Mouse (Mus musculus): Measurements from ENCODE around the gene Abca1. TPM values are rescaled to one million over a fixed set of nuclear protein-coding genes. Genes with fewer than 3 reads are reported as not detected.

Abca1 gene
- polyA plus RNA-seq, 1 experiment from 2014 or later = 4.2 TPM

DNA sequence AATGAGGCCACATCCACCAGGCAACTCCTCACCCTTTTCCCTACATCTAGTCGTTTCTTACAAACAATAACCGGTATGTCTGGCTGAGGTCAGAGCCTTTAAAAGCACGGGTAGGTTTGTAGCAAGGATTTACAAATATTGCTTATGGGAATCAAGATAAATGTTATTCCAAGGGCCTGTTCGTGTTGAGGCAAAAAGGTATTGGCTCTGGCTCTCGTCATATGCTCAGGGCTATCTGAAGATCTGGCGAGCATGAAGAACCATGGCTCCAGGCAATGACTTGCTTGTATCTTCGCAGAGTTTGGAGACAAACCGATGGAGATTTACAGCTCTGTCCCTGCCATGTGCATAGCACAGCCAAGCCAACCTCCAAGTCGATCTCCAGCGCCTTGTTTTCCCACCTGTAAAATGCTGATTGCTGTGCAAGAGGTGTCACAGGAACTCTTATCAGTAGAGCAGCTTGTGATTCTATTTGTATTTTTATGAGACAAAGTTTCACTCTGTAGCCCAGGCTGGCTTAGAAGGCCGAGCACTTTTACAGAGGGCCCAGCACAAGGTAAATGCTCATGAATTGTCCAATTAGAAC lies 29.9 kb downstream of the Abca1 start:
- H3K27me3 ChIP-seq (ENCODE audit: insufficient read depth, poor library complexity, severe bottlenecking) = no peaks in the 10 kb centered on the region
- H3K9me3 ChIP-seq = peaks cover 6% of the 10 kb centered on the region
- H3K4me1 ChIP-seq = no peaks in the 10 kb centered on the region
- DNase-seq (ENCODE audit: low spot score) = no peak
- no peak overlapping the region for H3K27ac ChIP-seq
- H3K36me3 ChIP-seq = peaks cover 17% of the 10 kb centered on the region
- 79% methylated on average over 11 of the region's 11 CpGs for WGBS
- no peak overlapping the region for H3K4me3 ChIP-seq

DNA sequence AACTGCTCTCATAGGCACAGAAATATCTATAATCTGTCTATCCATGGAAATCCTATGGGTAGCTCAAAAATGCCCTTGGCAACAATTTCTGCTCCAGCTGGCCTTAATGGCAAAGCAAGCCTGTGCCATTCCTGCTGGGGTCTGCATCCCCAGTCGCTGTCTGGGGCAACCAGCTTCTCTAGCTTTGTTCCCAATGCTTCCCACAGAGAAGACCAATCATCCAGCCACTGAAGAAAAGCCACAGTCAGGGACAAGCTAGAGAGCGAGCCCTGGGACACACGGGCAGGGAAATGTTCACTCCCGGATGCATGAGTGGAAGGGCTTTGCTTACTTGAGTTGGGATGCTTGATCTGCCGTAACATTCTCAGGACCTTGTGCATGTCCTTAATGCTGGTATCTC lies 32.4 kb downstream of the Abca1 start:
- Histone ChIP-seq H3K27ac (no peak overlapping the region), H3K9me3 (peaks cover 6% of the 10 kb centered on the region), H3K4me3 (no peak overlapping the region), H3K27me3 (ENCODE audit: insufficient read depth, poor library complexity, severe bottlenecking) (no peaks in the 10 kb centered on the region), H3K36me3 (peaks cover 17% of the 10 kb centered on the region), H3K4me1 (no peaks in the 10 kb centered on the region)
- DNase-seq (ENCODE audit: low spot score) = no peak
- 87% methylated on average over 5 of the region's 5 CpGs for WGBS

DNA sequence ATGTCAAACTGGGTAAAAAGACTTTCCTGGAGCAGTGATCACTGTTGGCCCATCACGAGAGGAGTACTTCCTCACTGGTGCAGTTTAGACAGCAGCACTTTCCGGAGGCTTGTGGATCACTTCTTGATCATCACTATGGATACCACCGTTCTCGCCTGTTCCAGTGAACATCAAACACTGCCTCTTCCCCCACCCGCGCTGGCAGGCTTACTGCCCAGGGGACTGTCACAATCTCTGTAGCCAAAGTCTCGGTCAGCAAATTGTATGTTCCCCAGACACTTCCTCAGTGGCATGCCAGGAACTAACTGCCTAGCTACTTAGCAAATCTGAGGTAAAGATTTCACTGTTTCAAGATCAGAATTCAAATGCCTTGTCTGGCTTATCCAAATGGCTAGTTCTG lies 32.9 kb downstream of the Abca1 start:
- WGBS = 90% methylated on average over 7 of the region's 7 CpGs
- peaks cover 17% of the 10 kb centered on the region for H3K36me3 ChIP-seq
- H3K4me1 ChIP-seq = no peaks in the 10 kb centered on the region
- no peak overlapping the region for H3K4me3 ChIP-seq
- peaks cover 6% of the 10 kb centered on the region for H3K9me3 ChIP-seq
- DNase-seq (ENCODE audit: low spot score) = no peak
- no peak overlapping the region for H3K27ac ChIP-seq
- H3K27me3 ChIP-seq (ENCODE audit: insufficient read depth, poor library complexity, severe bottlenecking) = no peaks in the 10 kb centered on the region

DNA sequence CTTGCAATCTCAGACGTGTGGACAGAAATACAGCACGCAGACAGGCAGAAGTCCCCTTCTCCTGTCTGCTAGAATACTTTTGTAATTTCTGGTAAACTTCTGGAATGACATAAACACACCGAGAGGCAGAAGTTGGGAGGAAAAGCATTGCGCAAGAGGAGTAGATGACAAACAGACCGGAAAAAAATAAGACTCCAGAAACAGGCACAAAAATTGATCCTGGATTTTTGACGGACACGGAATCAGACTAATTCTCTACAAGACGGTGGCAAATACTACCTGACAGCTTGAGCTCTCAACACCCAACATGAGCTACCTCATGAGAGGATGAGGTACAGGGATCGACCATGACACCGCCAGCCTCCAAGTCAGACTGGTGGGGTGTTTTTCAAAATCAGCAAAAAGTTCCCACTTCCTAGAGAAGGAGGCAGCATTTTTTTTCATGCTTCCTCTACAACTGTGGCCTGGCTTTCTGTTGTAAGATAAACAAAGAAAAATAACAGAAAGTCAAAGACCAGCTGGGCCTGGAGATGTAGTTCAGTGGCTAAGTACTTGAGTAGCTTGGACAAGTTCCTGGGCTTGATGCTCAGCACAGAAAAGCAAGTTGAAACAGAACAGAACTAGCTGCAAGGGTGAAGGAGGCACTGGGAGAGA lies 34.7 kb downstream of the Abca1 start:
- no peak overlapping the region for H3K4me3 ChIP-seq
- 0 out of 2 replicates have a peak, but pooled peaks cover 4% of the 10 kb centered on the region for H3K4me1 ChIP-seq
- peaks cover 17% of the 10 kb centered on the region for H3K36me3 ChIP-seq
- H3K27me3 ChIP-seq (ENCODE audit: insufficient read depth, poor library complexity, severe bottlenecking) = no peaks in the 10 kb centered on the region
- WGBS = 81% methylated on average over 10 of the region's 10 CpGs
- no peak for DNase-seq (ENCODE audit: low spot score)
- H3K9me3 ChIP-seq = peaks cover 6% of the 10 kb centered on the region
- H3K27ac ChIP-seq = no peak overlapping the region

DNA sequence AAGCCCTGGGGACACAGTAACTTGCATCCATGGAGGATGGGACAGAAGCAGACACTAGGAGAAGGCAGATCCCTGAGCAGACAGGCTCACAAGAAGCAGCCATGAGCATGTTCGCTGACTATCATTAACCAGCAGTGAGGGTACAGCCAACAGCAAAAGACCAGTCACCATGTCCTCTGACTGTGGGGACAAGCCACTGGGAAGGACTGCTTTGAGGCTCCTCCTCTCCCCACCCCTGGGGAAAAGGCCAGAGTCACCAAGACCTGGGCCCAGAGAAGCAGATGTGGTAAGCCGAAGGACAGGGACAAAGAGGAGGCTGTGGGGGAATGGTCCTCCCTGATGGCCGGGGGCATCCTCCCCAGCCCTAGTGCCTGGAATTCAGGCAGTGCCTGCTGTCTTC lies 37.4 kb downstream of the Abca1 start:
- WGBS = 81% methylated on average over 3 of the region's 3 CpGs
- no peak for DNase-seq (ENCODE audit: low spot score)

DNA sequence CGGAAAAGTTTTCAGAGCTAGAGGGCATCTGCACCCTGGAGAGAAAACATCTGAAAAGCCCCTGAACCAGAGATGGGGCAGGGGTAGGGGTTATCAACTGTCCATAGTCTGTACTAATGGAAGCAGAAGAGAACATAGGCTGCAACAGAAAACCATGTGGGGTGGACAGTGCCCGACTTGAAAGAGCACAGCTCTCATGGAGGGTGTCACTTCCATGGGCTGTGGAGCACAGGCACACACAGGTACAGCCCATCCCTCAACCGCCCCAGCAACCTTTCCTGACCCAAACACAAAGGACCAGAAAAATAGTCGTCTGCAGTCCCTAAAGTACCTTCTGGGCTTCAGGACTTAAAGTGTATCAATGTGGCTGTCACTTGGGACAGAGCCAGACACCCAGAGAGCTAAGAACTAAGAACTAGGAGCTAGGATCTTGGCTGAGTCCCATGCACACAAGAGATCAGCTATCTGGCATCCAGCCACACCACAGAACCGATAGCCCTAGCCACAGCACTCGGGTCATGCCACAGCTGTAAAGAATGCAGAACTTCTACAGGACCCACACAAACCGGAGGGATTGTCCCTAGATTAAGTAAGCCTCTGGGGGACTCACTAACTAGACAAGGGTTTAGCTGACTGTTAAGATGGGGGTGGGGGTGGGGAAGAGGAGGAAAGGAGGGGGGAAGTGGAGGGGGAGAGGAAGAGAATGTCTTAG lies 38.0 kb downstream of the Abca1 start:
- H3K36me3 ChIP-seq = peaks cover 7% of the 10 kb centered on the region
- WGBS = 62% methylated on average over 7 of the region's 7 CpGs
- H3K4me1 ChIP-seq = peaks cover 4% of the 10 kb centered on the region; the same call in 1 of the 2 replicates
- peaks cover 5% of the 10 kb centered on the region for H3K9me3 ChIP-seq
- H3K4me3 ChIP-seq = no peak overlapping the region
- H3K27ac ChIP-seq = no peak overlapping the region
- no peaks in the 10 kb centered on the region for H3K27me3 ChIP-seq (ENCODE audit: insufficient read depth, poor library complexity, severe bottlenecking)
- DNase-seq (ENCODE audit: low spot score) = no peak

More for the DNA sequence above, 37.4 kb downstream of the Abca1 start:
- Histone ChIP-seq H3K9me3 (peaks cover 6% of the 10 kb centered on the region), H3K36me3 (peaks cover 14% of the 10 kb centered on the region), H3K27ac (no peak overlapping the region), H3K4me3 (no peak overlapping the region), H3K4me1 (0 out of 2 replicates have a peak, but pooled peaks cover 4% of the 10 kb centered on the region), H3K27me3 (ENCODE audit: insufficient read depth, poor library complexity, severe bottlenecking) (no peaks in the 10 kb centered on the region)

DNA sequence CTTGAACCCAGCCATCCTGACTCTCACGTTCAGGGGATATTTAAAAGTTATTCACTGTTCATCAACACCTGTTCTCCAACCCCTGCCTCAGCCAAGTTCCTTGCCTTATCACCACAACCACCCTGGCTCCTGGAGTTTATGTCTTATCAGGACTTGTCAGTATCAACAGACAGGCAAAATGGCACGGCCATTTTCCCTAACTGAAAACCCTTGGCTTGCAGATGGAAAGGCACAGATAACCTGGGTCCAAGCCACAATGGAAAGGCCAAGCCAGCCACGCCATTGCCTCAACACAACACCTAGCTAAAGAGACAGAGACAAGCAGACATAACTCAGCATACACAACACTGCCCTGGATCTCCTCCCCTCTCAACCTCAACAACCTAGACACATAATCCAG lies 38.6 kb downstream of the Abca1 start:
- H3K27ac ChIP-seq = no peak overlapping the region
- no peak overlapping the region for H3K4me3 ChIP-seq
- peaks cover 9% of the 10 kb centered on the region for H3K4me1 ChIP-seq
- H3K9me3 ChIP-seq = no peaks in the 10 kb centered on the region
- 54% methylated on average over 3 of the region's 3 CpGs for WGBS
- 0 out of 2 replicates have a peak, but pooled peaks cover 1% of the 10 kb centered on the region for H3K36me3 ChIP-seq
- H3K27me3 ChIP-seq (ENCODE audit: insufficient read depth, poor library complexity, severe bottlenecking) = no peaks in the 10 kb centered on the region
- no peak for DNase-seq (ENCODE audit: low spot score)

DNA sequence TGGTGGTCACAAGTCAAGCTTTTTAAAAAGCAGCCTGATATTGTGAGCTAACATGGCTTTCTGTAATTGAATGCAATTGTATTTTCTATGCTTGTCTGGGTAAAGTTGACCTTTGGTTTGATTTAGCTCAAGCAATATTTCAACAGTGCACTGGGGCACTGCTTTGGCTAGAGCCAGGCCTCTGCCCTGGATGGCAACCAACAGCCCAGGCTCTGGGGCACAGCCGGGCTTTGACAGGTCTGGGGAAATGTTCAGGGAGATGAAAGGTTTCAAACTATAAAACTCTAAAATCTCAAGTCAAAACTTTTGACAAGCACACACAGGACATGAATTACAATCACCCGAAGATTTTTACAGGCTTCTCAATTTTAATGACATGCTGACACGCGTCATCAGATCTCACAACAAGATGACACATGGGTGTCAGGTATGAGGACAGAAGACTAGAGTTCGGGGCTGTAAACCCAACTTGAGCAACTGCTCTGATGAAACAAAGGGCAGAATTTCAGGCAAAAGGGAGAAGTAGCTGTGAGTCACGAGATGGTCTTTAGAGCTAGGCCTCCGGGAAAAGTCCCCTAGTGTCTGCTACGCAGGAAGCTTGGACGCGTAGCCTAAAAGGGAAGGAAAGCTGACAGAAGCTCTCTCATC lies 39.5 kb downstream of the Abca1 start:
- Histone ChIP-seq H3K9me3 (no peaks in the 10 kb centered on the region), H3K27me3 (ENCODE audit: insufficient read depth, poor library complexity, severe bottlenecking) (no peaks in the 10 kb centered on the region), H3K4me1 (peaks cover 18% of the 10 kb centered on the region), H3K36me3 (no peaks in the 10 kb centered on the region), H3K27ac (no peak overlapping the region), H3K4me3 (no peak overlapping the region)
- no peak for DNase-seq (ENCODE audit: low spot score)
- WGBS = 86% methylated on average over 10 of the region's 10 CpGs

DNA sequence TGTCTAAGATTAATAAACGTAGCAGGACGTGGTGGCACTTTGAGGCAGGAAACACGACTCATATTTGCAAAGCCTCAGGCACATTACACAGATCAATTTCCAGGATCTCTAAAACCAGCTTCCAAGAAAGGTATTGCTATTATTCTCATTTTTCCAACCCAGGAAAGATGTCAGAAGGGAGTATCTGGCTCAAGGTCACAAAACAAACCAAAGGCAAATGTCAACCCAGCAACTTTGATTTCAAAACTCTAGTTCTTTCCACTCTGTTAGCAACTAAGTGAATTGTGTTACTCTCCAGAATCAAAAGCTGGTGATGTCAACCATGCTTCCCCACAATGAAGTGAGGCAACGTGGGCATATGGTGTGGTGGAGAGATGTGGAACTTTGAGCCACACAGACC lies 41.1 kb downstream of the Abca1 start:
- no peaks in the 10 kb centered on the region for H3K9me3 ChIP-seq
- no peak overlapping the region for H3K4me3 ChIP-seq
- peaks cover 19% of the 10 kb centered on the region for H3K4me1 ChIP-seq
- H3K27ac ChIP-seq = no peak overlapping the region
- no peaks in the 10 kb centered on the region for H3K27me3 ChIP-seq (ENCODE audit: insufficient read depth, poor library complexity, severe bottlenecking)
- DNase-seq (ENCODE audit: low spot score) = no peak
- 77% methylated on average over 4 of the region's 4 CpGs for WGBS
- H3K36me3 ChIP-seq = no peaks in the 10 kb centered on the region

DNA sequence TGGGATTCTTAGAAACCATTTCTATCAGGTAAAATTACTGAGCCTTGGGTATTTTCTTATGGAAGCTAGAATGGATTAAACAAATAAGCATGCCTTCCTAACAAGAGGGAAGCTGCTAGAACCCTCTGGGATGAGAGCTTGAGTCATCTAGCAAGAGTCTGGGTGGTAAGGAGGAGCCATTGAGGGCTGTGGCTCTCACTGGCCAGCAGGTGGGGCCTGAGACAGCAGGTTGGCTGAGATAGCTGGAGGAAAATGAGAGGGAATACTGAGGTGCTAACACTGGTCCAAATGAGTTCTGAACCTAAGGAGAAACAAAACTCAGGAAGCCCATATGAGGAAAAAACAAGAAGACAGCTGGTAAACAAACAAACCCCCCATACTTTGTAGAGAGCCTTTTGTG lies 42.1 kb downstream of the Abca1 start:
- Histone ChIP-seq H3K9me3 (no peaks in the 10 kb centered on the region), H3K4me3 (no peak overlapping the region), H3K4me1 (peaks cover 19% of the 10 kb centered on the region), H3K27me3 (ENCODE audit: insufficient read depth, poor library complexity, severe bottlenecking) (no peaks in the 10 kb centered on the region), H3K36me3 (peaks cover 3% of the 10 kb centered on the region; the same call in 1 of the 2 replicates), H3K27ac (no peak overlapping the region)
- no peak for DNase-seq (ENCODE audit: low spot score)

DNA sequence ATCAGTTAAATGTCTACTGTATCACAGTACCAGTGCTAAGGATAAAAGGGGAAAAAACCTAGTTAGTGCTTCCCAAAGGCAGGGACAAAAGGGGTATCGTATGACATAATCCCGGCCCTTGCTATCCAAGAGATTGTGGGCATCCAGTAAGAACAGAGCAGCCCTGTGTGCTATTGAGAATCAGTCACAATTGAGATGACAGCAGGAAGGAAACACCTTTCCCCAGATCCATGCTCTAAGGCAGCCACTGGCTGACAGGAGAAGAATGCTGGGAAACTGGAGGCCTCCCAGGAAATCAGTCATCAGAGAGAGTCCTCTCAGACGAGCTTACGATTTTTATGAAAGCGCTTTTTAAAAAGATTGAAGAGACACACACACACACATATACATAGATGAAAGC lies 42.6 kb downstream of the Abca1 start:
- Histone ChIP-seq H3K27ac (no peak overlapping the region), H3K4me3 (no peak overlapping the region), H3K9me3 (no peaks in the 10 kb centered on the region), H3K4me1 (peaks cover 19% of the 10 kb centered on the region), H3K36me3 (peaks cover 3% of the 10 kb centered on the region; the same call in 1 of the 2 replicates), H3K27me3 (ENCODE audit: insufficient read depth, poor library complexity, severe bottlenecking) (no peaks in the 10 kb centered on the region)
- 65% methylated on average over 5 of the region's 5 CpGs for WGBS
- DNase-seq (ENCODE audit: low spot score) = no peak

DNA sequence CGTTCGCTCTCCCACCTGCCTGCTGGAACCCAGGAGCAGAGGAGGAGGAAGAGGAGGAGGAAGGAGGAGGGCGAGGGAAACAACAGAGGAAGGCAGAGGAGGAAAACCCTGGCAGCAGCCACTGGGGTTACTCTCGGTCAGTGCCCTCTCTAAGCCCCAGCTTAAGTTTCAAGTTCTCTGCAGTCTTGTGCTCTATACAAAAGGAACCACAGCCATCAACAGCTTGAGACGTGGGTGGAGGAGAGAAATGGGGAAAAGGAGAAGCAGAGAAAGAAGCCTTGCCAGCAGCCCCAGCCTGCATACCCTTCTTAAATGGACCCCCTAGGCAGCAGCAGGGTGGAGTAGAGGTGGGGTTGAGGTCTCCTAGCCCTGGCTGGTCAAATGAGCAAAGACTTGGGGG lies 43.8 kb downstream of the Abca1 start:
- H3K27me3 ChIP-seq (ENCODE audit: insufficient read depth, poor library complexity, severe bottlenecking) = no peaks in the 10 kb centered on the region
- peaks cover 3% of the 10 kb centered on the region; the same call in 1 of the 2 replicates for H3K36me3 ChIP-seq
- H3K27ac ChIP-seq = peak overlapping the region; percentile 36; the same call in 1 of the 2 replicates
- no peak for DNase-seq (ENCODE audit: low spot score)
- H3K4me3 ChIP-seq = no peak overlapping the region
- peaks cover 19% of the 10 kb centered on the region for H3K4me1 ChIP-seq
- whole genome bisulfite sequencing = 43% methylated on average over 2 of the region's 5 CpGs
- H3K9me3 ChIP-seq = no peaks in the 10 kb centered on the region

DNA sequence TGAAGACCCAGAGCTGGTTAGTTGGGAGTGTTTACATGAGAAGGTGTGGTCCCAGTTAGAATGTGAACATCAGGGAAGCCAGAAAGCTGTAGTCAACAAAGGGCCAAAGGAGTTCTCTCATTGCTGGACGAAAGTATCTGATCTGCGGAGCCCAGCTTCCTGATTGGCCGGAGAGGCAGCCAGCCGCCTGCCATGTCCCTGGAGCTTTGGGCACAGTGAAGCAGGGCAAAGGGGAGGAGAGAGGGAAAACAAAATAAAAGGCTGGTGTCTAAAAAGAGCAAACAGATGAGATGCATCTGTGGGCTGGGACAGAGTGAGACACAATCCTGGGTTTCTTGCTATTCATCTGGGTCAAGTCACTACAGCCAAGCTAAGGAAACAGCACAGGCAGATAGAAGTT lies 44.3 kb downstream of the Abca1 start:
- H3K27ac ChIP-seq = peak overlapping the region; percentile 36; the same call in 1 of the 2 replicates
- H3K4me1 ChIP-seq = peaks cover 16% of the 10 kb centered on the region
- 59% methylated on average over 4 of the region's 4 CpGs for WGBS
- peaks cover 3% of the 10 kb centered on the region; the same call in 1 of the 2 replicates for H3K36me3 ChIP-seq
- no peaks in the 10 kb centered on the region for H3K9me3 ChIP-seq
- H3K4me3 ChIP-seq = no peak overlapping the region
- no peak for DNase-seq (ENCODE audit: low spot score)
- no peaks in the 10 kb centered on the region for H3K27me3 ChIP-seq (ENCODE audit: insufficient read depth, poor library complexity, severe bottlenecking)
